Mouse (Mus musculus) gastrocnemius, adult 2 months (tissue): ENCODE results near the gene Cdk2ap2. TPM values are rescaled to one million over a fixed set of nuclear protein-coding genes. Genes with fewer than 3 reads are reported as not detected.

ENCODE experiments used
- DNase-seq: peaks from one replicate; pipeline ENCODE4 v3.0.0; 2022
- H3K27ac ChIP-seq: fragments of 200-600 bp; 2 replicates; pipeline ENCODE4 v1.8.1; 2022; ENCODE audit warnings: mild to moderate bottlenecking
- H3K4me3 ChIP-seq: fragments of 200-600 bp; 2 replicates; pipeline ENCODE4 v1.8.1; 2022; ENCODE audit warnings: mild to moderate bottlenecking, moderate library complexity
- CTCF ChIP-seq: fragments of 200-600 bp; IDR thresholded peaks from 2 replicates; pipeline ENCODE4 v1.8.1; 2022; ENCODE audit warnings: antibody characterized with exemption, mild to moderate bottlenecking, moderate library complexity
- intact Hi-C: fragments of 180-260 bp; cut with DNase I; formaldehyde crosslinking; loops from one replicate; pipeline ENCODE4 v1.15.1; 2025
- total RNA-seq, 2 experiments: library from RNA; stranded (reverse); gene quantifications; 2 replicates each; pipeline ENCODE4 v1.2.3; 2021

Cdk2ap2 gene
- total RNA-seq, 2 experiments from 2014 or later = 17.9 to 22.4 TPM

DNA sequence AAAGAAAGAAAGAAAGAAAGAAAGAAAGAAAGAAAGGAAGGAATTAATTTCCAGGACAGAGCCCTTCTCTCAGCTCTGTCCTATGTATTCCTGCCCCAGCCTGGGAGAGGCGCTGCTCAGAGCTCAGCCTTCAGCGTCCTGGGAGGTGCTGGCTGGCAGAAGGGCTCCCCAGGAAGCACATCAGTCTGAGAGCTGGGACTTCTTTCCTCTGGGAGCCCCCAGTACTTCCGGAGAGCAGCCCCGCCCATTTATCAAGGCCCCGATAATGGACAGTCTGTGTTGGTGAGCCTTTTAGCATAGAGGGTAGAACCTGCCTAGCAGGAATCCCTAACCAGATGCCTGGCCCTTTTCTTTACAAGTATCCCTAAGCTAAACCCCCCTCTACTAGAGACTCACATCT lies 8.8 kb upstream of the Cdk2ap2 start:
- DNase-seq = no peak
- no peak for TF ChIP-seq CTCF
- H3K27ac ChIP-seq = no peak overlapping the region
- no peak overlapping the region for H3K4me3 ChIP-seq
- intact Hi-C loops = no loop called here

GRCm38 (mm10) chr19:4089128-4089527 lies 7.9 kb upstream of the Cdk2ap2 start:
- no peak for TF ChIP-seq CTCF
- Histone ChIP-seq H3K4me3 (no peak overlapping the region), H3K27ac (no peak overlapping the region)
- no peak for DNase-seq
- intact Hi-C loops = no loop called here

- no peak for TF ChIP-seq CTCF
- intact Hi-C loops = no loop called here
Observed at GRCm38 (mm10) chr19:4090446-4090845, 6.5 kb upstream of the Cdk2ap2 start.

DNA sequence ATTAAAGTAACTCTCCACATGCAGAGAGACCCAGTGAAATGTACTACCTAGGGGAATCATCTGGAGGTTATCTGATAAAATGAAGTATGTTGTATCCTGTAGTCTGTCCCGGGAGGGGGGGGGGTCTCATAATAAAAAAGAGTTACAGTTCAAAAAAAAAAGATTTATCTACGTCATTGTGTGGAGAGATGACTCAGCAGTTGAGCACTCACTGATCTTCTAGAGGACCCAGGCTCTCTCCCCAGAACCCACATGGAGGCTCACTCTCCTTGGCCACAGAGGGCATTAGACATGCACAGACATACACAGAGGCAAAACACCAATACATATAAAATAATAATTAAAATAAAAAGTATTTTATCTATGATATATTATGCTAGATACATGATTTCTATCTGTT lies 5.6 kb upstream of the Cdk2ap2 start:
- Histone ChIP-seq H3K4me3 (no peak overlapping the region), H3K27ac (no peak overlapping the region)
- intact Hi-C loops = no loop called here
- TF ChIP-seq CTCF = no peak
- no peak for DNase-seq

More at GRCm38 (mm10) chr19:4090446-4090845, 6.5 kb upstream of the Cdk2ap2 start:
- H3K27ac ChIP-seq = no peak overlapping the region
- no peak for DNase-seq
- no peak overlapping the region for H3K4me3 ChIP-seq

DNA sequence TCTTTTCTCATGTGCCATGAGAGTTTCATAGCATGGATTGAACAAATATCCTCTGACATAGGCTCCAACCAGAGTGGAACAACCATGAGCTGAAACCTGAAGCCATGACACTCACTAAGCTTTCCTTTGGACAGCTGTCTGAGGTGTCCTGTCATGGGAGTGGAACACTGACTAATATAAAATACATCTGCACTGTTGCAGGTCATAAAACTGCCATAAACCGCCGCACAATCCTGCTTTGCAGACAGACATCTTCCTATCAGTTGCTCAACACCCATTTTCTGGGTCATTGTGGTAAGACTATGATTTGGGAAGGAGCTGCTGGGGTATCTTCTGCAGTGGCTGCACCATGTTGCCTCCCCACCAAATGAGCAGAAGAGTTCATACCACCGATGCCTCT lies 4.2 kb upstream of the Cdk2ap2 start:
- no peak overlapping the region for H3K4me3 ChIP-seq
- H3K27ac ChIP-seq = no peak overlapping the region
- intact Hi-C loops = no loop called here
- DNase-seq = no peak
- no peak for TF ChIP-seq CTCF

DNA sequence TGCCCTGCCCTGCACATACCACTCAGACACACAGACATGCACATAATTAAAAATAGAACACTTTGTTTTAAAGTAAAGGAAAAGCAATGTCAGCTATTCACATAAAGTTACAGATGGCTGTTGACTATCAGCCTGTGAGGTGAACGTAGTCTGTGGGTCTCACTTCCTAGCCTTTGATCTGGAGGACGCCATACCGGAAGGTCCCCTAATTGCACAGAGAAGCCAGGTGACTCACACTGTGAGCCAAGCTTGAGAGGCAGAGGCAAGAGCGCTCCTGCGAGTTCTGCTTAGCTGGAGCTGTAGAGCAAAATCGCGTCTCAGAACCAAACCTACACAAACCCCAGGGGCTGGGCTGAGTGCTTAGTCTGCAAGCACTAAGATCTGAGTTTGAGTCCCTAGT lies 3.2 kb upstream of the Cdk2ap2 start:
- Histone ChIP-seq H3K27ac (no peak overlapping the region), H3K4me3 (no peak overlapping the region)
- TF ChIP-seq CTCF = no peak
- no peak for DNase-seq
- intact Hi-C loops = no loop called here

GRCm38 (mm10) chr19:4094348-4094747 lies 2.6 kb upstream of the Cdk2ap2 start:
- intact Hi-C loops = no loop called here
- no peak overlapping the region for H3K4me3 ChIP-seq
- no peak overlapping the region for H3K27ac ChIP-seq
- no peak for DNase-seq
- no peak for TF ChIP-seq CTCF

DNA sequence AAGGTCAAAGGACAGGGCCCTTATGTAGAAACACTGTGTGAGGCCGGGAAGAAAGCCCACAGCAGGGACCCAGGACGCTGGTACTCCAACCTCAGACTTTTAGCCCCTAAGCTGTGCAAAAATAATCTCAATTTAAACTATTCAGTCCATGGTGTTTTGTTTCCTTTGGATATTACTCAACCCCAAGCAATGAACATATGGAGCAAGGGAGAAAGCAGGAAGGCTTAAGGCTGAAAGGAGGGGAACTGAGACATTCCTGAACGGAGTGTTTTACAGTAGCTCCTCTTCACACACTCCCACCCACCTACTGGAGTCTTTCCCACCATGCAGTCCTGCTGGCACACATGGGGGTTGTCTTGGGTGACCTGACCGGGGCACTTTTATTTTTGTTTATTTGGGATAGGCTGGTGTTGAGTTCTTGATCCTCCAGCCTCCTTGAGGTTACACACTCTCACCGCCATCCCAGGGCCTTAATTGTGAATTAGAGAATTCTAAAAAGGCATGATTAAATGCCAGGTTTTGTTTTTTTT lies 2.1 kb upstream of the Cdk2ap2 start:
- intact Hi-C loops = loop anchor here (5.0 kb wide), 1 partner anchor 78 kb away; no protein-coding TSS in a partner anchor

DNA sequence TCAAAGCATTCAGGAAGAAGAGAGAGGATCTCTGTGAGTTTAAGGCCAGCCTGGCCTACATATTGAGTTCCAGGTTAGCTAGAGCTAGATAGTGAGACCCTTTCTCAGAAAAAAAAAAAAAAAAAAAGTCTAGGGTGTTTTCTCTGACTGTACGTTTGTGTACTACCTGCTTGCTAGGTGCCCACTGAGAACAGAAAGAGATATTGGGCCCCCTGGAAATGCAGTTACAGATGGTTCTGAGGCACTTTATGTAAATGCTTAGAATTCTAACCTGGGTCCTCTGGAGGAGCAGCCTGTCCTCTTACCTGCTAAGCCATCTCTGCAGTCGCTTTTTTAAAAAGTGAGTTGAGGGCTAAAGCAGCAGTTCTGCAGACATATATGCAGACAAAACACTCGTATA lies 1.2 kb upstream of the Cdk2ap2 start:
- intact Hi-C loops = loop anchor here (5.0 kb wide), 1 partner anchor 79 kb away; no protein-coding TSS in a partner anchor
- no peak for DNase-seq
- Histone ChIP-seq H3K4me3 (no peak overlapping the region), H3K27ac (no peak overlapping the region)
- TF ChIP-seq CTCF = no peak

More for the DNA sequence above, 2.1 kb upstream of the Cdk2ap2 start:
- no peak overlapping the region for H3K27ac ChIP-seq
- no peak for TF ChIP-seq CTCF
- no peak for DNase-seq
- H3K4me3 ChIP-seq = no peak overlapping the region

- intact Hi-C loops = loop anchor here (5.0 kb wide), 1 partner anchor 80 kb away; no protein-coding TSS in a partner anchor
- peak overlapping the region; percentile 95 for H3K27ac ChIP-seq
Observed at GRCm38 (mm10) chr19:4097441-4097825, 451 bp downstream of the Cdk2ap2 start.

DNA sequence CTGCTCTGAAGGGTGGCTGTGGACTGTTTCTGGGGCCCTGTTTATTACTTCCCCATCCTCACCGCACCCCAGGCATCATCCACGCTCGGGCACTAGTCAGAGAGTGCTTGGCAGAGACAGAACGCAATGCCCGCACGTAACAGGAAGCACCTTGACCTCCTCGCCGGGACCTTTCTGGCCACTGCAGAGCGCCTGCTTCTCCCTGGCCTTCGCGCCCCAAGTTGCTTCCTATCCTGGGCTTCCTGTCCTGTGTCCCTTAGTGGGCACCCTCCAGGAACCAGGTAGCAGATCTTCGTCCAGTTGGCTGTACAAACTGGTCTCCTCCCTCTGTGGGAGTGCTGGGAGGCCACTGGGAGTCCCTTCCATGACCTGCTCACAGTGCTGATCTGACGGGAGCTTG lies 1.4 kb downstream of the Cdk2ap2 start:
- intact Hi-C loops = loop anchor here (2.0 to 5.0 kb wide), 3 partner anchors 22 to 130 kb away; no protein-coding TSS in a partner anchor
- DNase-seq = no peak
- H3K27ac ChIP-seq = peak overlapping the region; percentile 82
- peak overlapping the region; percentile 79 for H3K4me3 ChIP-seq
- TF ChIP-seq CTCF = no peak

More at GRCm38 (mm10) chr19:4097441-4097825, 451 bp downstream of the Cdk2ap2 start:
- no peak for DNase-seq
- peak overlapping the region; percentile 79 for H3K4me3 ChIP-seq
- TF ChIP-seq CTCF = no peak

DNA sequence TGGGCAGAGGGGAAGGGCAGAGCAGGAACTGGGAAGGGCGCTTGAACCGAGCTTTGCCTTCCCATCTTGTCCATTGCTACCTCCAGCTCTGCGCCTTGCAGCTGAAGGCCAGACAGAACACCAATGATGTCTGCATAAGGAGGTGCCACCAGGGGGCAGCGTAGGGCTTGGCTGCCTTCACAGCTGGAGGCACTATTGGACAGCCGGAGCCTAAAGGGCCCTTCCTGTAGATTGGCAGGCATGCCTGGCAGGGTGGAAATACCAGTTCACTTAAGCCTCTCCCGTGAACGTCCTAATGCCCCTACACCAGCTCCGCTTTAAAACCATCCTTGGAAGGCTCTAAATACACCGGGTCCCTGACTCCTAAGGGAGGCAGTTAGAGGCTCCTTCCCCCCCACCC lies 2.1 kb downstream of the Cdk2ap2 start:
- TF ChIP-seq CTCF = no peak; the same call in none of the 2 replicates
- Histone ChIP-seq H3K27ac (peak overlapping the region; percentile 82), H3K4me3 (peak overlapping the region; percentile 79)
- intact Hi-C loops = loop anchor here (2.0 to 5.0 kb wide), 3 partner anchors 22 to 130 kb away; no protein-coding TSS in a partner anchor
- peak; percentile 95 for DNase-seq

- TF ChIP-seq CTCF = no peak
- H3K27ac ChIP-seq = peak within 1 kb of the TSS; percentile 82
- intact Hi-C loops = loop anchor here (2.0 to 5.0 kb wide), 3 partner anchors 21 to 129 kb away; no protein-coding TSS in a partner anchor
Observed at GRCm38 (mm10) chr19:4099837-4100717, 3.1 kb downstream of the Cdk2ap2 start, which contains the start of gene Pitpnm1. Gene Pitpnm1 (plus strand): TSS chr19:4099998.

More at GRCm38 (mm10) chr19:4099837-4100717, 3.1 kb downstream of the Cdk2ap2 start, which contains the start of gene Pitpnm1:
- DNase-seq = peak; percentile 89
- peak within 1 kb of the TSS; percentile 79 for H3K4me3 ChIP-seq
